Mouse (Mus musculus) intestine, embryonic 16.5 days (tissue): ENCODE measurements at regions not wholly inside any gene's neighbourhood (a gene's known extent, or its start where the extent isn't known, plus 50 kb on each side); places are given as distances from the start of the nearest gene placed in this dataset.
A peak's percentile ranks its signal among the peaks of the same experiment; 100 is the strongest.
"Not testable (repeated sequence)": the region's sequence is repeated elsewhere in the genome, so short reads cannot be mapped to it uniquely, and the experiment has no call there.

ENCODE experiments used
- ATAC-seq: fragments of 200-750 bp; cut with Nextera tagmentation; 2 replicates; pipeline ENCODE4 v1.8.0; 2017; ENCODE audit warnings: moderate TSS enrichment, moderate library complexity
- H3K27ac ChIP-seq: fragments of 300-500 bp; sonication (generic); 2 replicates; pipeline ENCODE4 v1.5.1; 2014; ENCODE audit warnings: mild to moderate bottlenecking, low read length
- H3K27me3 ChIP-seq: fragments of 300-500 bp; sonication (generic); replicated peaks from 2 replicates; pipeline ENCODE4 v1.6.1; 2014; ENCODE audit warnings: low read length, control low read depth, mixed read lengths; ENCODE audit not compliant: control insufficient read depth, insufficient read depth
- H3K36me3 ChIP-seq: fragments of 300-500 bp; sonication (generic); 2 replicates; pipeline ENCODE4 v1.6.1; 2014; ENCODE audit warnings: low read length, control low read depth; ENCODE audit not compliant: control insufficient read depth, insufficient read depth
- H3K4me1 ChIP-seq: fragments of 300-500 bp; sonication (generic); 2 replicates; pipeline ENCODE4 v1.6.1; 2014; ENCODE audit warnings: low read length, control low read depth, mixed read lengths; ENCODE audit not compliant: control insufficient read depth, insufficient read depth
- H3K4me2 ChIP-seq: fragments of 300-500 bp; sonication (generic); 2 replicates; pipeline ENCODE4 v1.6.1; 2014; ENCODE audit warnings: low read depth, low read length, control low read depth
- H3K4me3 ChIP-seq: fragments of 300-500 bp; sonication (generic); 2 replicates; pipeline ENCODE4 v1.5.1; 2014; ENCODE audit warnings: mild to moderate bottlenecking, low read length
- H3K9ac ChIP-seq: fragments of 300-500 bp; sonication (generic); 2 replicates; pipeline ENCODE4 v1.6.1; 2014; ENCODE audit warnings: low read depth, low read length
- H3K9me3 ChIP-seq: fragments of 300-500 bp; sonication (generic); 2 replicates; pipeline ENCODE4 v1.6.1; 2016; ENCODE audit warnings: low read length, control low read depth; ENCODE audit not compliant: control insufficient read depth
- WGBS: fragments of 180-500 bp; shearing (Covaris S2); extraction: QIAGEN DNeasy Blood & Tissue Kit; methylation state at CpG from one replicate; pipeline ENCODE4 v1.1.7; 2014; 5-methylcytosine and 5-hydroxymethylcytosine counted together

- H3K4me3 ChIP-seq, H3K27me3 ChIP-seq, ATAC-seq, H3K4me2 ChIP-seq, H3K9ac ChIP-seq, H3K27ac ChIP-seq, H3K36me3 ChIP-seq, H3K9me3 ChIP-seq, H3K4me1 ChIP-seq: not testable (repeated sequence)
- 84% methylated on average over 3 of the region's 3 CpGs for WGBS
Observed at GRCm38 (mm10) chr6:84302916-84303315, 290.8 kb downstream of the Cyp26b1 start.

GRCm38 (mm10) chr6:84299936-84300335 lies 291.5 kb downstream of the Dysf start:
- Histone ChIP-seq H3K36me3 (no peaks in the 10 kb centered on the region), H3K4me2 (no peak overlapping the region), H3K4me3 (no peak overlapping the region), H3K9me3 (no peaks in the 10 kb centered on the region), H3K27me3 (no peaks in the 10 kb centered on the region), H3K4me1 (no peaks in the 10 kb centered on the region), H3K9ac (no peak overlapping the region), H3K27ac (no peak overlapping the region)
- ATAC-seq, result no peak
- 81% methylated on average over 2 of the region's 2 CpGs for WGBS

DNA sequence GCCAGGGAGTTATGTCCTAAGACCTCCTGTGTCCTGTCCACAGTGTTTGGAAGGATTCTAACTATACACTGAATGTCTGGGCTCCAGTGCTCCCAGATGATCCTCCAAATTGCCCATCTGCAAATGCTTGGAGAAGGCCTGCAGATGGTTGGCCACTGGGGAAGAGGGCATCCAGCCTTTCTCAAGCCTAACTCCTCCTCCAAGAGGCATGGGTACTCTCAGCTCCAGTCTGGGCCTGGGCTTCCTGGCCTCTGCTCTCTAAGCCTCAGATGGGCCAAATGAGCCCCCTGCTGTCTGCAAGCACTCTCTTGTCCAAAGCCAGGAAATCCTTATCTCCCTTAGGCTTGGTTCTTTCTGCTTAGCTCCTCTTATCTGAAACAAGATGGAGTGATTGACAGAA lies 290.8 kb downstream of the Dysf start:
- H3K36me3 ChIP-seq, result no peaks in the 10 kb centered on the region
- H3K4me1 ChIP-seq, result no peaks in the 10 kb centered on the region; the same call in 1 of the 2 replicates
- no peak overlapping the region for H3K4me2 ChIP-seq
- H3K9ac ChIP-seq, result no peak overlapping the region
- H3K9me3 ChIP-seq, result no peaks in the 10 kb centered on the region
- no peak overlapping the region for H3K4me3 ChIP-seq
- no peak overlapping the region for H3K27ac ChIP-seq
- no peaks in the 10 kb centered on the region for H3K27me3 ChIP-seq
- no peak for ATAC-seq

- H3K9me3 ChIP-seq, H3K9ac ChIP-seq, H3K4me3 ChIP-seq, H3K27ac ChIP-seq, H3K36me3 ChIP-seq, ATAC-seq, H3K27me3 ChIP-seq, H3K4me2 ChIP-seq: not testable (repeated sequence)
- H3K4me1 ChIP-seq, result peaks cover 22% of the 10 kb centered on the region
Observed at GRCm38 (mm10) chr6:84273907-84274306, 265.5 kb downstream of the Dysf start.

GRCm38 (mm10) chr6:84272520-84273311 lies 264.3 kb downstream of the Dysf start:
- Histone ChIP-seq H3K4me2 (no peak overlapping the region), H3K9ac (no peak overlapping the region), H3K4me1 (peaks cover 22% of the 10 kb centered on the region), H3K9me3 (no peaks in the 10 kb centered on the region), H3K27ac (no peak overlapping the region), H3K4me3 (no peak overlapping the region), H3K27me3 (no peaks in the 10 kb centered on the region), H3K36me3 (no peaks in the 10 kb centered on the region)
- peak; percentile 83 for ATAC-seq
- 54% methylated on average over 6 of the region's 6 CpGs for whole genome bisulfite sequencing

DNA sequence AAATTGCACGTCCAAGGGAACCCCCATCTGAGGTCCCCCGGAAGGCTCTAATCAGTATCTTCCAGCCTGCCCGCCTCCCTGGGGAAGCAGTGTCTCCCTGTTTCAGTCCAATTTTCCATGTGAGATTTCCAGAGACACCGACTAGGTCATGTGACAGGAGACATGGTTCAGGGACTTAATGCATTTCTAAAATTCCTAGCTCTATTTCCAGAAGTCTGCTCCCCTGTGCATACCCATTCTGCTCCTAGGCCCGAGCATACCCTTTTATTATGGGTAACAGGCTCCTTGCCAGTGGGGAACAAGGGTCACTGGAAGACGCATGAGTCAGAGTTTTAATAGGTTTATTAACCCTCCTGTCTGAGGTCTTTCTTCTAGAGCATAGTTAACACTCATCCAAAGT lies 263.6 kb downstream of the Dysf start:
- H3K4me2 ChIP-seq, result no peak overlapping the region
- ATAC-seq, result peak; percentile 59; the same call in 1 of the 2 replicates
- no peaks in the 10 kb centered on the region for H3K36me3 ChIP-seq
- no peak overlapping the region for H3K9ac ChIP-seq
- H3K27me3 ChIP-seq, result no peaks in the 10 kb centered on the region
- H3K9me3 ChIP-seq, result no peaks in the 10 kb centered on the region
- 68% methylated on average over 6 of the region's 6 CpGs for WGBS
- H3K27ac ChIP-seq, result no peak overlapping the region
- H3K4me3 ChIP-seq, result no peak overlapping the region
- peaks cover 24% of the 10 kb centered on the region for H3K4me1 ChIP-seq

DNA sequence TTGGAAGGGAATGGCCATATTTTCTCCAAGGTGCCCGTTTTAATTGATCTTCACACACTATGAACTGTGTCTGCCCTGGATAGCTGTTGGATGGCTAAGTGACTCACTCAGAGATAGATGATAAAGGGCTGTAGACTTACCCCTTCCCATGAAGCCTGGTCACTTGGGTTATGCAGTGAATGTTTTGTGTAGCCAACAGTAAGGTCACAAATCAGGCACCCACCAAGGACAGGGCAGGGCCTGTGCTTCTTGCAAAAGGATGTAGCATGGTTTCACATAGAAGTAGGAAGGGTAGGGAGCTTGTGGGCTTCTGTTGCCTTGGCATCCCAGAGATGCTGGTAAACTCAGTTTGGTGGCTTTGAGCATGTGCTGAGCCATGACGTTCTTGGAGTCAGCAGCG lies 263.1 kb downstream of the Dysf start:
- Histone ChIP-seq H3K4me3 (no peak overlapping the region), H3K27ac (no peak overlapping the region), H3K4me1 (peaks cover 28% of the 10 kb centered on the region), H3K27me3 (no peaks in the 10 kb centered on the region), H3K36me3 (no peaks in the 10 kb centered on the region), H3K9me3 (no peaks in the 10 kb centered on the region), H3K4me2 (no peak overlapping the region), H3K9ac (no peak overlapping the region)
- 75% methylated on average over 3 of the region's 3 CpGs for WGBS
- ATAC-seq, result no peak

GRCm38 (mm10) chr6:84270518-84271165 lies 262.3 kb downstream of the Dysf start:
- H3K27ac ChIP-seq, result no peak overlapping the region
- H3K4me3 ChIP-seq, result no peak overlapping the region
- ATAC-seq, result no peak
- H3K9ac ChIP-seq, result no peak overlapping the region
- H3K9me3 ChIP-seq, result no peaks in the 10 kb centered on the region
- WGBS, result 43% methylated on average over 12 of the region's 12 CpGs
- no peaks in the 10 kb centered on the region for H3K27me3 ChIP-seq
- no peak overlapping the region for H3K4me2 ChIP-seq
- H3K36me3 ChIP-seq, result no peaks in the 10 kb centered on the region
- H3K4me1 ChIP-seq, result peaks cover 28% of the 10 kb centered on the region

- Histone ChIP-seq H3K9ac (no peak overlapping the region), H3K4me1 (peaks cover 28% of the 10 kb centered on the region), H3K9me3 (no peaks in the 10 kb centered on the region), H3K4me3 (no peak overlapping the region), H3K36me3 (no peaks in the 10 kb centered on the region), H3K27ac (no peak overlapping the region), H3K4me2 (no peak overlapping the region), H3K27me3 (no peaks in the 10 kb centered on the region)
- 87% methylated on average over 4 of the region's 4 CpGs for WGBS
- no peak for ATAC-seq
Observed at GRCm38 (mm10) chr6:84269478-84269877, 261.1 kb downstream of the Dysf start.
